In genomic region chr1:178515839-178516238, GRCm38 (mm10) we compare ENCODE assay signal across 24 mouse cellular contexts.
"Had no signal": no experiment of that assay in that cellular context is flagged by ENCODE, and none has a peak within 500 bp of the region (broad histone marks: within the 10 kb centered on the region; RNA-seq: fewer than 3 reads in every experiment).

No protein-coding gene starts in this region.

- H3K4me3 ChIP-seq: heart, embryonic 10.5 days; heart, embryonic 15.5 days; hindbrain, embryonic 13.5 days; hindbrain, embryonic 15.5 days; kidney, embryonic 15.5 days; limb, embryonic 10.5 days; limb, embryonic 12.5 days; liver, embryonic 13.5 days had no signal

- H3K9ac ChIP-seq: forebrain, postnatal 0 days; heart, embryonic 15.5 days; hindbrain, embryonic 13.5 days; hindbrain, embryonic 15.5 days; kidney, embryonic 15.5 days; limb, embryonic 12.5 days; liver, embryonic 13.5 days had no signal

- H3K27ac ChIP-seq: heart, embryonic 10.5 days; heart, embryonic 15.5 days; hindbrain, embryonic 13.5 days; hindbrain, embryonic 15.5 days; hindbrain, postnatal 0 days; kidney, embryonic 15.5 days; kidney, postnatal 0 days; limb, embryonic 10.5 days; limb, embryonic 12.5 days; liver, embryonic 13.5 days had no signal

- H3K36me3 ChIP-seq: heart, embryonic 10.5 days; heart, embryonic 15.5 days; hindbrain, embryonic 13.5 days; hindbrain, embryonic 15.5 days; kidney, embryonic 15.5 days; limb, embryonic 10.5 days; limb, embryonic 12.5 days; liver, embryonic 13.5 days had no signal

- ATAC-seq: forebrain, postnatal 0 days; hindbrain, postnatal 0 days; intestine, embryonic 16.5 days had no signal

- H3K4me2 ChIP-seq: heart, embryonic 15.5 days; hindbrain, embryonic 13.5 days; hindbrain, embryonic 15.5 days; kidney, embryonic 15.5 days; limb, embryonic 12.5 days; liver, embryonic 11.5 days; liver, embryonic 13.5 days had no signal

- H3K9me3 ChIP-seq: heart, embryonic 10.5 days; heart, embryonic 15.5 days; hindbrain, embryonic 13.5 days; hindbrain, embryonic 15.5 days; kidney, embryonic 15.5 days; limb, embryonic 10.5 days; limb, embryonic 12.5 days; liver, embryonic 13.5 days had no signal

- H3K27me3 ChIP-seq: heart, embryonic 15.5 days; hindbrain, embryonic 13.5 days; hindbrain, embryonic 15.5 days; kidney, embryonic 15.5 days; limb, embryonic 12.5 days; liver, embryonic 13.5 days had no signal

- H3K4me1 ChIP-seq: liver, embryonic 13.5 days had no signal

- DNase-seq: forebrain, postnatal 0 days; gastrocnemius, postnatal 14 days; gastrocnemius, postnatal 36 days; heart, postnatal 10 days; kidney, adult 11 months; kidney, adult 2 months; kidney, adult 9 months; kidney, postnatal 14 days; kidney, postnatal 36 days; layer of hippocampus, adult 9-11 months; layer of hippocampus, postnatal 36 days; liver; liver, embryonic 13.5 days had no signal
